Mouse (Mus musculus): Measurements from ENCODE around the gene Elovl6. TPM values are rescaled to one million over a fixed set of nuclear protein-coding genes. Genes with fewer than 3 reads are reported as not detected.

Elovl6 gene
- polyA plus RNA-seq, 1 experiment from 2014 or later = 39.9 TPM

- DNase-seq (ENCODE audit: low spot score) = no peak
- Histone ChIP-seq H3K36me3 (ENCODE audit: control insufficient read depth, insufficient read depth, low read length) (no peaks in the 10 kb centered on the region; the same call in 1 of the 2 replicates), H3K9ac (ENCODE audit: low read length) (no peak overlapping the region), H3K9me3 (ENCODE audit: control insufficient read depth, low read length) (no peaks in the 10 kb centered on the region), H3K27ac (ENCODE audit: low read depth, low read length) (no peak overlapping the region), H3K4me1 (replicated peaks; ENCODE audit: control insufficient read depth, insufficient read depth, low read length) (no peaks in the 10 kb centered on the region), H3K27me3 (ENCODE audit: control insufficient read depth, insufficient read depth, low read length) (no peaks in the 10 kb centered on the region), H3K4me3 (ENCODE audit: low read depth, low read length) (no peak overlapping the region), H3K4me2 (ENCODE audit: low read depth, low read length, severe bottlenecking) (no peak overlapping the region)
- 90% methylated on average over 8 of the region's 8 CpGs for WGBS
- ATAC-seq (replicated peaks; ENCODE audit: low FRiP score) = no peak
Observed at GRCm38 (mm10) chr3:129611626-129612025, 79.5 kb downstream of the Elovl6 start.

DNA sequence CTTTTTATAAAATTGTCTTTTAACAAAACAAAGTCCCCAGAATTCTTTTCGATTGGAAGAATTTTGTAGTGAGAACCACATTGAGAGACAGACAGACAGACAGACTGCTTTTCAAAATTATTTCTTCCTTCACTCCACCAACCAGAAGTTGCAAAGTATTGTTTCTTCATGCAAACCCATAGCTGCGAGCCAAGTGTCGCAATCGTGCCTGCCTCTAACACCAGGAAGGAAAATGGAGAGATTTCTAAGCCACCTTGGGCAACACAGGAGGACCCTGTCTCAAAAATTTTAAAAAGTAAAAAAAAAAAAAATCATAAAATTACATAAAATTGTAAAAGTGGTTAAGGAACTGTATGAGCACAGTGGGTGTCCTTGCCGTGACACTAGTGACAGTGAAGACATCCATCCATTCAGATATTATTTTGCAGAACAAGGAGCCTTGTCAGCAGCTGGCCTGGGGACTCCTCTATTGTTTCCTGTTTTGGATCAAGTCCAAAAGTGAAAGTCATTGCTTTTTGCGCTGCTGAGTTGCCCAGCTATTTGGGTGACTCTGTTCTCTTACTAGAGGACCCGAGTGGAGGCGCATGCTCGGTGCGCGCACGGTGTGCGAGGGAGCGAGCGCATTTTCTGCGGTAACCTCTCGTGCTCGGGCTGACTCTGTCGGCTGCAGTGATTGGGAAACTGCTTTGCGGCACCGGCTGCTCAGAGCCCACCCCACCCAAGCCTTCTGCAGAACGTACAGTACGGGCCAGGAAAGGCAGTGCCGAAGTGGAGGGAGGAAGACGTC lies 80.3 kb downstream of the Elovl6 start:
- Histone ChIP-seq H3K9ac (ENCODE audit: low read length) (no peak overlapping the region), H3K36me3 (ENCODE audit: control insufficient read depth, insufficient read depth, low read length) (no peaks in the 10 kb centered on the region; the same call in 1 of the 2 replicates), H3K27me3 (ENCODE audit: control insufficient read depth, insufficient read depth, low read length) (no peaks in the 10 kb centered on the region), H3K4me2 (ENCODE audit: low read depth, low read length, severe bottlenecking) (no peak overlapping the region), H3K27ac (ENCODE audit: low read depth, low read length) (no peak overlapping the region), H3K4me1 (replicated peaks; ENCODE audit: control insufficient read depth, insufficient read depth, low read length) (no peaks in the 10 kb centered on the region), H3K9me3 (ENCODE audit: control insufficient read depth, low read length) (no peaks in the 10 kb centered on the region), H3K4me3 (ENCODE audit: low read depth, low read length) (no peak overlapping the region)
- ATAC-seq (replicated peaks; ENCODE audit: low FRiP score) = no peak
- WGBS = 95% methylated on average over 25 of the region's 25 CpGs
- no peak for DNase-seq (ENCODE audit: low spot score)

DNA sequence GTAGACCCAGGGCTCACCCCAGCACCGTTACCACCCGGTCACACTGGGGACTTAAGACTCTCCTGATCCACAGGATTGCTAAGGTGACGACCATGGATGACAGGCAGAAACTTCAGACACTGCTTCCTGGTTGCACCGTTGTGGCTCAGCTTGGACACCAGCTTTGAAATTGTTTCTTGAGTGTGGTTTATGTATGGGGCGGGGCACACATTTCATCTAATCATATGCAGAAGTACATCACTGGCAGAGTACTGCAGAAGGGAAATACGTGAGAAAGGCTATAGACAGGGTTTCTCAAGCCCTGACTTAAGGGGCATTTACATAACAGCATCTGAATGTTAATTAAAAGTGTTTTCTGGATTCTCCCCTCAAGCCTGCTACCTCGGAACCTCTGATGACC lies 81.6 kb downstream of the Elovl6 start:
- Histone ChIP-seq H3K27me3 (ENCODE audit: control insufficient read depth, insufficient read depth, low read length) (no peaks in the 10 kb centered on the region), H3K9me3 (ENCODE audit: control insufficient read depth, low read length) (no peaks in the 10 kb centered on the region), H3K4me3 (ENCODE audit: low read depth, low read length) (no peak overlapping the region), H3K4me1 (replicated peaks; ENCODE audit: control insufficient read depth, insufficient read depth, low read length) (no peaks in the 10 kb centered on the region), H3K36me3 (ENCODE audit: control insufficient read depth, insufficient read depth, low read length) (no peaks in the 10 kb centered on the region), H3K4me2 (ENCODE audit: low read depth, low read length, severe bottlenecking) (no peak overlapping the region), H3K9ac (ENCODE audit: low read length) (no peak overlapping the region), H3K27ac (ENCODE audit: low read depth, low read length) (no peak overlapping the region)
- ATAC-seq (replicated peaks; ENCODE audit: low FRiP score) = no peak
- 85% methylated on average over 7 of the region's 7 CpGs for whole genome bisulfite sequencing
- no peak for DNase-seq (ENCODE audit: low spot score)

DNA sequence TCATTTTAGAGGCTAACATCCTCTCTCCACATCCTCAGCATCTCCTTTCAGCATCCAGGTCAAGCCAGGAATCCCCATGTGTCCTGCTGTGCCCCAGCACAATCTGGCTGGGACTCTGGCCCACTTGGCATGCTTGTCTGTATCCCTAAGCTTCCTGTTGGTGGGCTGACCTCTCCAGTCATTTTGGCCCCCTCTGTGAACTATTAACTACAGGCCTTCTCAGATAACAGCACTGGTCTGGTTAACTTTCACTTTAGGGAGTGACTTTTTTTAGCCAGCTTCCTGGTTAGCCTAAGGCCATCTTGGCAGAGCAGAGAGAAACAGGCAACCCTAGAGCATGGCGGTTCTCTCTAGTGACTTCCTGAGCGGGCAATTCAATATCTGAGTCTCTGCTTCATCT lies 82.1 kb downstream of the Elovl6 start:
- WGBS = 73% methylated on average over 2 of the region's 2 CpGs
- no peak overlapping the region for H3K4me2 ChIP-seq (ENCODE audit: low read depth, low read length, severe bottlenecking)
- ATAC-seq (replicated peaks; ENCODE audit: low FRiP score) (no peak), DNase-seq (ENCODE audit: low spot score) (no peak)
- no peak overlapping the region for H3K27ac ChIP-seq (ENCODE audit: low read depth, low read length)
- no peaks in the 10 kb centered on the region for H3K27me3 ChIP-seq (ENCODE audit: control insufficient read depth, insufficient read depth, low read length)
- H3K36me3 ChIP-seq (ENCODE audit: control insufficient read depth, insufficient read depth, low read length) = no peaks in the 10 kb centered on the region
- H3K4me3 ChIP-seq (ENCODE audit: low read depth, low read length) = no peak overlapping the region
- no peak overlapping the region for H3K9ac ChIP-seq (ENCODE audit: low read length)
- H3K9me3 ChIP-seq (ENCODE audit: control insufficient read depth, low read length) = no peaks in the 10 kb centered on the region
- no peaks in the 10 kb centered on the region for H3K4me1 ChIP-seq (replicated peaks; ENCODE audit: control insufficient read depth, insufficient read depth, low read length)

- WGBS = 93% methylated on average over 11 of the region's 11 CpGs
- Histone ChIP-seq H3K4me2 (ENCODE audit: low read depth, low read length, severe bottlenecking) (no peak overlapping the region), H3K4me3 (ENCODE audit: low read depth, low read length) (no peak overlapping the region), H3K36me3 (ENCODE audit: control insufficient read depth, insufficient read depth, low read length) (no peaks in the 10 kb centered on the region), H3K4me1 (replicated peaks; ENCODE audit: control insufficient read depth, insufficient read depth, low read length) (no peaks in the 10 kb centered on the region), H3K9me3 (ENCODE audit: control insufficient read depth, low read length) (no peaks in the 10 kb centered on the region), H3K27me3 (ENCODE audit: control insufficient read depth, insufficient read depth, low read length) (no peaks in the 10 kb centered on the region), H3K9ac (ENCODE audit: low read length) (no peak overlapping the region), H3K27ac (ENCODE audit: low read depth, low read length) (no peak overlapping the region)
- no peak for ATAC-seq (replicated peaks; ENCODE audit: low FRiP score)
- no peak for DNase-seq (ENCODE audit: low spot score)
Observed at GRCm38 (mm10) chr3:129617450-129617849, 85.3 kb downstream of the Elovl6 start.

GRCm38 (mm10) chr3:129619194-129619775 lies 87.1 kb downstream of the Elovl6 start:
- no peaks in the 10 kb centered on the region for H3K27me3 ChIP-seq (ENCODE audit: control insufficient read depth, insufficient read depth, low read length)
- H3K4me3 ChIP-seq (ENCODE audit: low read depth, low read length) = no peak overlapping the region
- no peak overlapping the region for H3K4me2 ChIP-seq (ENCODE audit: low read depth, low read length, severe bottlenecking)
- H3K36me3 ChIP-seq (ENCODE audit: control insufficient read depth, insufficient read depth, low read length) = no peaks in the 10 kb centered on the region
- H3K9ac ChIP-seq (ENCODE audit: low read length) = no peak overlapping the region
- 91% methylated on average over 16 of the region's 16 CpGs for WGBS
- no peak overlapping the region for H3K27ac ChIP-seq (ENCODE audit: low read depth, low read length)
- H3K4me1 ChIP-seq (replicated peaks; ENCODE audit: control insufficient read depth, insufficient read depth, low read length) = no peaks in the 10 kb centered on the region
- ATAC-seq (replicated peaks; ENCODE audit: low FRiP score) = no peak
- DNase-seq (ENCODE audit: low spot score) = no peak
- H3K9me3 ChIP-seq (ENCODE audit: control insufficient read depth, low read length) = no peaks in the 10 kb centered on the region

DNA sequence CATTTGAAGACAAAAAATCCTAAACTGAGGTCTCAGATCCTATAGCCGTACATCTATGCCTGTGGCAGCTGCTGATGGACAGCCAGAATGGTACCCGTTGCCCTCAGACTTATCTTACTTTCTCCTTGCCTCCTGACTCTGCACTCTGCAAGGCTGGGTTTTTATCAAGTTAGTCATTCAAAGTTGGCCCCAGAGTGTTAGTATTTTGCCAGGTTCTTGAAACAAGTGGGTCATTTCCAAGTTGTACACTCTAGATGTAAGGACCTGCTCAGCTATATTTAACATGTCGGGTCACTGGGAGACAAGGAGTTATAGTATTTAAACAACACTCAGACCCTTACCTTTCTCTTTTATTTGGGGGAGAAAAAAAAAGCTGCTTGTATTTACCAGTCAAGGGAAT lies 88.6 kb downstream of the Elovl6 start:
- Histone ChIP-seq H3K9ac (ENCODE audit: low read length) (no peak overlapping the region), H3K9me3 (ENCODE audit: control insufficient read depth, low read length) (no peaks in the 10 kb centered on the region), H3K36me3 (ENCODE audit: control insufficient read depth, insufficient read depth, low read length) (no peaks in the 10 kb centered on the region), H3K27ac (ENCODE audit: low read depth, low read length) (no peak overlapping the region), H3K27me3 (ENCODE audit: control insufficient read depth, insufficient read depth, low read length) (no peaks in the 10 kb centered on the region), H3K4me2 (ENCODE audit: low read depth, low read length, severe bottlenecking) (no peak overlapping the region), H3K4me3 (ENCODE audit: low read depth, low read length) (no peak overlapping the region), H3K4me1 (replicated peaks; ENCODE audit: control insufficient read depth, insufficient read depth, low read length) (no peaks in the 10 kb centered on the region)
- no peak for ATAC-seq (replicated peaks; ENCODE audit: low FRiP score)
- DNase-seq (ENCODE audit: low spot score) = no peak
- 94% methylated on average over 3 of the region's 3 CpGs for WGBS

DNA sequence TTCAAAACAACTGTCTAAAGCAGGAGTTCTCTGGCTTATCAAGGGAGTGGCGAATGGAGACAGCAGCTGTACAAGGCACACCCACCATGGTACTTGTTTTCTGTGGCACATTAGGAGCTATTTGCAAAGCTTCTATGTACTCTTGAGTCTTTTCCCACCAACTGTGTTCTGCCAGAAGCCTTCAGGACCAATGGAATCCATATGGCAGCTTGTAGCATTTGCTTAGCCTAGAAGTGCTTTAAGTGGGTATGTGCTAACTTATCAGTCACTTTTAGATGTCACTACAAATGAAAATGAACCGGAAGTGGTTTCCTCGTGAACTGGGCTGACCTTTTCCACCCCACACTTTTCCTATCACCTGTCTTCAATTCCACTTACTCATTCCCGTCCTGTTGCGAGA lies 89.1 kb downstream of the Elovl6 start:
- Histone ChIP-seq H3K4me1 (replicated peaks; ENCODE audit: control insufficient read depth, insufficient read depth, low read length) (no peaks in the 10 kb centered on the region), H3K27me3 (ENCODE audit: control insufficient read depth, insufficient read depth, low read length) (no peaks in the 10 kb centered on the region), H3K4me3 (ENCODE audit: low read depth, low read length) (no peak overlapping the region), H3K36me3 (ENCODE audit: control insufficient read depth, insufficient read depth, low read length) (no peaks in the 10 kb centered on the region), H3K27ac (ENCODE audit: low read depth, low read length) (no peak overlapping the region), H3K9ac (ENCODE audit: low read length) (no peak overlapping the region), H3K4me2 (ENCODE audit: low read depth, low read length, severe bottlenecking) (no peak overlapping the region), H3K9me3 (ENCODE audit: control insufficient read depth, low read length) (no peaks in the 10 kb centered on the region)
- DNase-seq (ENCODE audit: low spot score) (no peak), ATAC-seq (replicated peaks; ENCODE audit: low FRiP score) (no peak)
- WGBS = 86% methylated on average over 5 of the region's 5 CpGs

- H3K27ac ChIP-seq (ENCODE audit: low read depth, low read length) = no peak overlapping the region
- no peak overlapping the region for H3K4me3 ChIP-seq (ENCODE audit: low read depth, low read length)
- no peaks in the 10 kb centered on the region for H3K36me3 ChIP-seq (ENCODE audit: control insufficient read depth, insufficient read depth, low read length)
- WGBS = 76% methylated on average over 9 of the region's 9 CpGs
- no peaks in the 10 kb centered on the region for H3K9me3 ChIP-seq (ENCODE audit: control insufficient read depth, low read length)
- H3K9ac ChIP-seq (ENCODE audit: low read length) = no peak overlapping the region
- DNase-seq (ENCODE audit: low spot score) (no peak), ATAC-seq (replicated peaks; ENCODE audit: low FRiP score) (no peak)
- H3K27me3 ChIP-seq (ENCODE audit: control insufficient read depth, insufficient read depth, low read length) = no peaks in the 10 kb centered on the region
- no peak overlapping the region for H3K4me2 ChIP-seq (ENCODE audit: low read depth, low read length, severe bottlenecking)
- no peaks in the 10 kb centered on the region for H3K4me1 ChIP-seq (replicated peaks; ENCODE audit: control insufficient read depth, insufficient read depth, low read length)
Observed at GRCm38 (mm10) chr3:129622120-129622519, 90.0 kb downstream of the Elovl6 start.

Measured in forebrain, embryonic 11.5 days (tissue).